Mouse (Mus musculus) liver, embryonic 15.5 days (tissue): ENCODE measurements around the gene AI597479. TPM values are rescaled to one million over a fixed set of nuclear protein-coding genes. Genes with fewer than 3 reads are reported as not detected.

ENCODE experiments used
- ATAC-seq: fragments of 200-750 bp; cut with Nextera tagmentation; 2 replicates; pipeline ENCODE4 v1.8.0; 2017; ENCODE audit warnings: moderate number of reproducible peaks, mild to moderate bottlenecking, moderate library complexity; ENCODE audit not compliant: insufficient read depth
- H3K27ac ChIP-seq: fragments of 300-500 bp; sonication (generic); replicated peaks from 2 replicates; pipeline ENCODE4 v1.5.1; 2015; ENCODE audit warnings: mild to moderate bottlenecking, inconsistent platforms
- H3K27me3 ChIP-seq: fragments of 300-500 bp; sonication (generic); 2 replicates; pipeline ENCODE4 v1.6.1; 2015; ENCODE audit warnings: mild to moderate bottlenecking, inconsistent platforms
- H3K36me3 ChIP-seq: fragments of 300-500 bp; sonication (generic); replicated peaks from 2 replicates; pipeline ENCODE4 v1.6.1; 2015; ENCODE audit warnings: moderate library complexity, mild to moderate bottlenecking, inconsistent platforms
- H3K4me1 ChIP-seq: fragments of 300-500 bp; sonication (generic); replicated peaks from 2 replicates; pipeline ENCODE4 v1.6.1; 2015; ENCODE audit warnings: inconsistent platforms
- H3K4me2 ChIP-seq: fragments of 300-500 bp; sonication (generic); 2 replicates; pipeline ENCODE4 v1.6.1; 2015; ENCODE audit warnings: moderate library complexity, mild to moderate bottlenecking, inconsistent platforms
- H3K4me3 ChIP-seq: fragments of 300-500 bp; sonication (generic); replicated peaks from 2 replicates; pipeline ENCODE4 v1.5.1; 2015; ENCODE audit warnings: mild to moderate bottlenecking, inconsistent platforms
- H3K9ac ChIP-seq: fragments of 300-500 bp; sonication (generic); 2 replicates; pipeline ENCODE4 v1.6.1; 2015; ENCODE audit warnings: moderate library complexity, mild to moderate bottlenecking, inconsistent platforms
- H3K9me3 ChIP-seq: fragments of 300-500 bp; sonication (generic); replicated peaks from 2 replicates; pipeline ENCODE4 v1.6.1; 2016; ENCODE audit warnings: inconsistent platforms
- WGBS: fragments of 180-500 bp; shearing (Covaris S2); methylation state at CpG from one replicate; pipeline ENCODE4 v1.1.7; 2015; ENCODE audit warnings: mixed read lengths; ENCODE audit not compliant: insufficient replicate concordance; 5-methylcytosine and 5-hydroxymethylcytosine counted together
- polyA plus RNA-seq: library from polyadenylated mRNA; unstranded; fragments of >200 nt; fragmentation: Nextera tagmentation; extraction: Ambion mirVana; gene quantifications from 2 replicates; pipeline ENCODE4 v1.2.1, GENCODE M21; 2015

AI597479 gene
- polyA plus RNA-seq, 1 experiment from 2014 or later, result 7.2 TPM

DNA sequence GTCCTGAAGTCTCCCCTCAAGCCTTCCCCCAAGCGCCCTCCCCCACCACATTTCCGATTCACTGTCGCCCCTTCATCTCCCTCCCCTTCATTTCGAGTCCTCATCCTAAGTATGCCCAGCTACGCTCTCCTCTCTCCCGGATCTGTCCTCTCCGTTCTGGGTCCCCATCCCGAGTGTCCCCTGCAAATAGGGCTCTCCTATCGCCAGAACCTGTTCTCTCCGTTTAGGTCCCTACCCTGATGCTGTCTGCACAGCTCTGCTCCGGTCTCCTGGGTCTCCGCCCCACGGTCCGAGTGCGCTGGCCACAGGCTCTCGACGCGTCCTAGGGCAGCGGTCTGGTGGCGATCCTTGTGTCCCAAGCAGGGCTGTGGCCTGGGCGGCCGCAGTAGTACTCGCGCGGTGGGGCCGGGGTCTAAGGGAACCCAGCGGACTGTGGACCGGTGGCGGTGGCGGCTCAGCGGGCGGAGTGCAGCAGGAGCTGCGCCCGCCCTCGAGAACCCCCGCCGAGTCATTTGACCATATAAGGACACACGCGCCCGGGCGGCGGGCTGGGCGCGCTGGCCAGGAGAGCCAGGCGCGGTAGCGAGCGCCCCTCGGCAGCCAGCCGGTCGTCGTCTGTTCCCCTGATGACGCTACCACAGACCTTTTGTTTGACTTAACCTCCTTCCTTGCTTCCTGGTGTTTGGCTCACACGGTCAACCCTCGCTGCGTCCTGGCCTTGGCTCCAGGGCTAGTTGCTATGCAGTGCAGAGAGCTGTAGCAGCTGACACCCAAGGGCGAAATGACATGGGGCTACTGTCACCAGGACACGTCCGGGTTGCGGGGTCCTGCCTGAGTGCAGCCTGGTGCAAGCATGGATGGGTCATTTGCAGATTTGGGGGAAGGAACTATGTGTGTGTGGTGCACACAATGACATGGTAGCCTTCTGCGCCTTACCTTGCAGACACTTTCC is 65.2 kb downstream of the AI597479 start:
- peak; percentile 47; the same call in 1 of the 2 replicates for ATAC-seq
- peaks cover 35% of the 10 kb centered on the region for H3K27me3 ChIP-seq
- 4% methylated on average over 61 of the region's 61 CpGs for WGBS
- no peaks in the 10 kb centered on the region for H3K9me3 ChIP-seq
- no peaks in the 10 kb centered on the region for H3K36me3 ChIP-seq
- no peak overlapping the region for H3K27ac ChIP-seq
- peak overlapping the region; percentile 48 for H3K4me3 ChIP-seq
- H3K9ac ChIP-seq, result 0 out of 2 replicates have a peak overlapping the region, but pooled peaks have one; percentile 15
- no peaks in the 10 kb centered on the region for H3K4me1 ChIP-seq
- peak overlapping the region; percentile 67 for H3K4me2 ChIP-seq

DNA sequence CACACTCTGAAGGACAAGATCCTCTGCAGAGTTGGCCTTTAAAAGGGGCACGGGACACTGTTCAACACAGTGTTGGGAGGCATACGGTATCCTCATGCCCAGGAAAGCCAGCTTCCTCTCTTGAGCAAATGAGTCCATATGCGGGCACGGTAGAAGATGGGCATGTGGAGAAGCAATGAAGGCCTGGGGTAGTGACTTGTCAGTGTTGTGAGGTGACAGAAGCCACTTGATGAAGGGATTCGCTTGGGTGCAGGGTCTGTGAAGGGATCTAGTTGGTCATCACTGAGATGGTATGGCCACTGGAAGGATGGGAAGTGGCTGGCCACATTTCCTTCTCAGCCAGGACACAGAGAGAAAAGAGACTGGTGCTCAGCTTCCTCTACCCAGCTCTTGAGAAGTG is 66.1 kb downstream of the AI597479 start:
- Histone ChIP-seq H3K27ac (no peak overlapping the region), H3K36me3 (no peaks in the 10 kb centered on the region), H3K4me2 (no peak overlapping the region), H3K9ac (no peak overlapping the region), H3K4me1 (no peaks in the 10 kb centered on the region), H3K9me3 (no peaks in the 10 kb centered on the region), H3K4me3 (no peak overlapping the region), H3K27me3 (peaks cover 35% of the 10 kb centered on the region)
- 69% methylated on average over 5 of the region's 5 CpGs for WGBS
- ATAC-seq, result no peak

Other genes starting within 250 kb of the AI597479 start
- gene Mrps9, start 247.5 kb upstream of the AI597479 start, polyA plus RNA-seq, result 23.0 and 24.2 TPM in 2 replicates
- gene Gpr45, start 145.8 kb upstream of the AI597479 start, polyA plus RNA-seq, result 0.14 and 0.20 TPM in 2 replicates
- 3.0 and 3.6 TPM in 2 replicates for gene Tgfbrap1, start 73 bp upstream of the AI597479 start, polyA plus RNA-seq
- 3.2 and 3.5 TPM in 2 replicates for gene Fhl2, start 98.3 kb downstream of the AI597479 start, polyA plus RNA-seq